Mouse (Mus musculus) heart, postnatal 0 days (tissue): ENCODE results near the gene Fam174b.

Experiments used
- CTCF ChIP-seq: IDR thresholded peaks from 2 replicates; pipeline ENCODE4 v1.5.1; 2016; ENCODE audit warnings: antibody characterized with exemption, control low read depth, low read depth
- EP300 ChIP-seq: IDR thresholded peaks from 2 replicates; pipeline ENCODE4 v1.6.1; 2016; ENCODE audit warnings: antibody characterized with exemption, low read depth

GRCm38 (mm10) chr7:73774781-73775180 lies 34.7 kb downstream of the Fam174b start:
- TF ChIP-seq EP300 (no peak), CTCF (no peak)
